Mouse (Mus musculus): Measurements from ENCODE around the gene Golgb1.
A peak's percentile ranks its signal among the peaks of the same experiment; 100 is the strongest.
"Not testable (repeated sequence)": the region's sequence is repeated elsewhere in the genome, so short reads cannot be mapped to it uniquely, and the experiment has no call there.

Golgb1 gene

GRCm38 (mm10) chr16:36874583-36875275 lies at the start of gene Golgb1, which contains the start of gene Eaf2:
Golgb1 (plus strand) TSS chr16:36875140.
Eaf2 (minus strand) TSS chr16:36875003.
- DNase-seq (ENCODE audit: low read depth in 2 of 2, low spot score in 2 of 2), result peak; percentile 93

GRCm38 (mm10) chr16:36827611-36828053 lies 47.3 kb upstream of the Golgb1 start:
- no peak for DNase-seq (ENCODE audit: low read depth in 2 of 2, low spot score in 2 of 2)

GRCm38 (mm10) chr16:36828054-36828786 lies 46.7 kb upstream of the Golgb1 start, which contains the start of gene Iqcb1:
Iqcb1 (plus strand) TSS chr16:36828385.
- peak; percentile 73 to 79 for DNase-seq (ENCODE audit: low read depth in 2 of 2, low spot score in 2 of 2)

- no peak for DNase-seq (ENCODE audit: low read depth in 2 of 2, low spot score in 2 of 2)
Measured at GRCm38 (mm10) chr16:36828820-36829219, 46.1 kb upstream of the Golgb1 start.

GRCm38 (mm10) chr16:36846894-36847293 lies 28.0 kb upstream of the Golgb1 start:
- DNase-seq (ENCODE audit: low read depth in 2 of 2, low spot score in 2 of 2), result not testable (repeated sequence)

- DNase-seq (ENCODE audit: low read depth in 2 of 2, low spot score in 2 of 2), result no peak
Measured at GRCm38 (mm10) chr16:36851202-36851601, 23.7 kb upstream of the Golgb1 start.

GRCm38 (mm10) chr16:36863585-36863984 lies 11.4 kb upstream of the Golgb1 start:
- no peak for DNase-seq (ENCODE audit: low read depth in 2 of 2, low spot score in 2 of 2)

- no peak for DNase-seq (ENCODE audit: low read depth in 2 of 2, low spot score in 2 of 2)
Measured at GRCm38 (mm10) chr16:36869442-36869841, 5.5 kb upstream of the Golgb1 start.

- no peak for DNase-seq (ENCODE audit: low read depth in 2 of 2, low spot score in 2 of 2)
Measured at GRCm38 (mm10) chr16:36875276-36875851, 424 bp downstream of the Golgb1 start.

GRCm38 (mm10) chr16:36877316-36877715 lies 2.4 kb downstream of the Golgb1 start:
- DNase-seq (ENCODE audit: low read depth in 2 of 2, low spot score in 2 of 2), result peak; percentile 13 to 33

GRCm38 (mm10) chr16:36882737-36883343 lies 7.9 kb downstream of the Golgb1 start:
- DNase-seq (ENCODE audit: low read depth in 2 of 2, low spot score in 2 of 2), result no peak

- peak in 1 of 2 experiments; percentile 34 for DNase-seq (ENCODE audit: low read depth in 2 of 2, low spot score in 2 of 2)
Measured at GRCm38 (mm10) chr16:36884881-36885280, 9.9 kb downstream of the Golgb1 start.

- DNase-seq (ENCODE audit: low read depth in 2 of 2, low spot score in 2 of 2), result no peak
Measured at GRCm38 (mm10) chr16:36885912-36886311, 11.0 kb downstream of the Golgb1 start.

GRCm38 (mm10) chr16:36887546-36887945 lies 12.6 kb downstream of the Golgb1 start:
- DNase-seq (ENCODE audit: low read depth in 2 of 2, low spot score in 2 of 2), result no peak

- no peak for DNase-seq (ENCODE audit: low read depth in 2 of 2, low spot score in 2 of 2)
Measured at GRCm38 (mm10) chr16:36890559-36890958, 15.6 kb downstream of the Golgb1 start.

GRCm38 (mm10) chr16:36891415-36891814 lies 16.5 kb downstream of the Golgb1 start:
- no peak for DNase-seq (ENCODE audit: low read depth in 2 of 2, low spot score in 2 of 2)

- DNase-seq (ENCODE audit: low read depth in 2 of 2, low spot score in 2 of 2), result no peak
Measured at GRCm38 (mm10) chr16:36893317-36893716, 18.4 kb downstream of the Golgb1 start.

GRCm38 (mm10) chr16:36896712-36897111 lies 21.8 kb downstream of the Golgb1 start:
- DNase-seq (ENCODE audit: low read depth in 2 of 2, low spot score in 2 of 2), result no peak

- DNase-seq (ENCODE audit: low read depth in 2 of 2, low spot score in 2 of 2), result no peak
Measured at GRCm38 (mm10) chr16:36903156-36903555, 28.2 kb downstream of the Golgb1 start.

- no peak for DNase-seq (ENCODE audit: low read depth in 2 of 2, low spot score in 2 of 2)
Measured at GRCm38 (mm10) chr16:36911909-36912308, 37.0 kb downstream of the Golgb1 start.

GRCm38 (mm10) chr16:36912311-36912710 lies 37.4 kb downstream of the Golgb1 start:
- DNase-seq (ENCODE audit: low read depth in 2 of 2, low spot score in 2 of 2), result no peak

All from CD8-positive naive resting alpha-beta T cell, adult 2 months (primary cell).